28 mouse cellular contexts compared by ENCODE assay signal in genomic region chr7:111172061-111172460, GRCm38 (mm10).
DNase-seq lines count a peak whose midpoint lies in the region.
"Had no signal": no experiment of that assay in that cellular context is flagged by ENCODE, and none has a peak within 500 bp of the region (broad histone marks: within the 10 kb centered on the region; RNA-seq: fewer than 3 reads in every experiment).

No protein-coding gene starts in this region.

- no peaks in the 10 kb centered on the region for H3K27me3 ChIP-seq in heart, embryonic 10.5 days (ENCODE audit: insufficient read depth, poor library complexity, severe bottlenecking)
- H3K27me3 ChIP-seq: CH12.LX; embryonic facial prominence, embryonic 13.5 days; forebrain, embryonic 13.5 days; heart, embryonic 12.5 days; liver, embryonic 15.5 days; lung, embryonic 15.5 days; midbrain, embryonic 15.5 days; neural tube, embryonic 12.5 days; stomach, embryonic 15.5 days had no signal

- no peak overlapping the region for H3K4me3 ChIP-seq in heart, embryonic 10.5 days
- H3K4me3 ChIP-seq: embryonic facial prominence, embryonic 13.5 days; erythroblast, embryonic 14.5 days; forebrain, embryonic 13.5 days; heart, embryonic 12.5 days; liver, embryonic 15.5 days; lung, embryonic 15.5 days; midbrain, embryonic 15.5 days; neural tube, embryonic 12.5 days; stomach, embryonic 15.5 days had no signal

- peak; percentile 64 for DNase-seq in heart, adult 11 months
- no peak for DNase-seq in heart, embryonic 10.5 days (ENCODE audit: low spot score)
- peak; percentile 33 for DNase-seq in urinary bladder, postnatal 14 days (ENCODE audit: low spot score)
- no peak for DNase-seq in urinary bladder, postnatal 10 days (ENCODE audit: low spot score)
- peak; percentile 27 for DNase-seq in adrenal gland, postnatal 25 days
- no peak for DNase-seq in layer of hippocampus, postnatal 10 days (ENCODE audit: low spot score in 2 of 2)
- DNase-seq in right cerebral cortex, postnatal 10 days (ENCODE audit: low spot score in 2 of 2): no peak
- DNase-seq: B cell, adult 2 months; cerebellum, adult 2 months; cerebellum, postnatal 25 days; heart, postnatal 10 days; layer of hippocampus, adult 9-11 months; left cerebral cortex, postnatal 4 days; liver; lung, postnatal 4 days; thymus, postnatal 4 days had no signal

- no peaks in the 10 kb centered on the region for H3K36me3 ChIP-seq in heart, embryonic 10.5 days
- H3K36me3 ChIP-seq: embryonic facial prominence, embryonic 13.5 days; G1E; heart, embryonic 12.5 days; liver, embryonic 15.5 days; lung, embryonic 15.5 days; midbrain, embryonic 15.5 days; neural tube, embryonic 12.5 days; stomach, embryonic 15.5 days had no signal

- 84% methylated on average over 2 of the region's 2 CpGs for WGBS in heart, embryonic 10.5 days

- no peaks in the 10 kb centered on the region for H3K4me1 ChIP-seq in heart, embryonic 10.5 days
- H3K4me1 ChIP-seq: embryonic facial prominence, embryonic 13.5 days; forebrain, embryonic 13.5 days; midbrain, embryonic 15.5 days; neural tube, embryonic 12.5 days; stomach, embryonic 15.5 days had no signal

- no peaks in the 10 kb centered on the region for H3K9me3 ChIP-seq in heart, embryonic 10.5 days
- H3K9me3 ChIP-seq: embryonic facial prominence, embryonic 13.5 days; forebrain, embryonic 13.5 days; G1E; heart, embryonic 12.5 days; liver, embryonic 15.5 days; lung, embryonic 15.5 days; midbrain, embryonic 15.5 days; neural tube, embryonic 12.5 days; stomach, embryonic 15.5 days had no signal

- H3K27ac ChIP-seq in heart, embryonic 10.5 days: no peak overlapping the region
- H3K27ac ChIP-seq: embryonic facial prominence, embryonic 13.5 days; forebrain, embryonic 13.5 days; hindbrain, postnatal 0 days; liver, embryonic 15.5 days; lung, embryonic 15.5 days; midbrain, embryonic 15.5 days; neural tube, embryonic 12.5 days; stomach, embryonic 15.5 days had no signal

Comparison
In these comparisons a context has a peak if more than half of its experiments do, and no peak if none do; other contexts are left out.
1. DNase-seq: peak in heart, adult 11 months (single experiment), urinary bladder, postnatal 14 days (single experiment) and adrenal gland, postnatal 25 days (single experiment); none in heart, embryonic 10.5 days (single experiment), urinary bladder, postnatal 10 days (single experiment), layer of hippocampus, postnatal 10 days (0 of 2) and right cerebral cortex, postnatal 10 days (0 of 2).